Mouse (Mus musculus): Measurements from ENCODE around the gene Tmprss3.

The Tmprss3 gene

GRCm38 (mm10) chr17:31134913-31135312 is 63.9 kb downstream of the Tmprss3 start:
- DNase-seq: no peak

GRCm38 (mm10) chr17:31133776-31134175 is 65.0 kb downstream of the Tmprss3 start:
- no peak for DNase-seq

- DNase-seq: no peak
Observed at GRCm38 (mm10) chr17:31131269-31131821, 67.4 kb downstream of the Tmprss3 start.

- no peak for DNase-seq
Observed at GRCm38 (mm10) chr17:31129452-31129851, 69.3 kb downstream of the Tmprss3 start, which contains the start of gene Tff3. TSS of gene Tff3 (minus strand) at chr17:31129646.
